Mouse (Mus musculus) frontal cortex, postnatal 14 days (tissue): ENCODE measurements at regions not wholly inside any gene's neighbourhood (a gene's known extent, or its start where the extent isn't known, plus 50 kb on each side); places are given as distances from the start of the nearest gene placed in this dataset.

Source experiments
- DNase-seq, 2 experiments: peaks; one replicate each; pipeline ENCODE4 v3.0.0; 2022; ENCODE audit warnings: low spot score in 2 of 2

- no peak for DNase-seq
Observed at GRCm38 (mm10) chr16:71952879-71953406, 355.2 kb upstream of the Robo1 start.

- no peak for DNase-seq
Observed at GRCm38 (mm10) chr16:71963579-71963978, 344.5 kb upstream of the Robo1 start.

- no peak for DNase-seq
Observed at GRCm38 (mm10) chr16:71973811-71974210, 334.3 kb upstream of the Robo1 start.

GRCm38 (mm10) chr16:71997634-71998278 lies 310.4 kb upstream of the Robo1 start:
- no peak for DNase-seq

GRCm38 (mm10) chr16:72027404-72028215 lies 280.5 kb upstream of the Robo1 start:
- DNase-seq = peak; percentile 14 to 18

GRCm38 (mm10) chr16:72028216-72028610 lies 279.9 kb upstream of the Robo1 start:
- peak in 1 of 2 experiments; percentile 6 for DNase-seq

DNA sequence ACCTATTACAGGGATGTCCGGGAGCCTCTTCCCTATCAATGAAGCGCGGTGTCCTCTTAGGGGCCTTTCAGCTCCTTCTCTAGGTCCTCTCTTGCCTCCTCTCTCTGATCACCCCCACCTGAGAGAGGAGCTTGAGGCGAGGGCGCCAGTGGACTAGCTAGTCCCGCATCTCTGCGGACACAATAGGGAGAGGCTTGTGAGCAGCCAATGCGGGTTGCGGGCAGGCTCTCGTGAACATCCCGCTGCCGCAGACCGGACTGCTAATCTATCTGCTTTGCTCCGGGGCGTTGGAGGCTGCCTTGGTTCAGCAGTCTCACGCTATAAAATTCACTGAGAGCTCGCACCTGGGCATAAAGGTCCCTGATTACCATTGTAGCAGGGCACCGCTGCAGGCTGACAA lies 279.3 kb upstream of the Robo1 start:
- DNase-seq = peak; percentile 6 to 24

DNA sequence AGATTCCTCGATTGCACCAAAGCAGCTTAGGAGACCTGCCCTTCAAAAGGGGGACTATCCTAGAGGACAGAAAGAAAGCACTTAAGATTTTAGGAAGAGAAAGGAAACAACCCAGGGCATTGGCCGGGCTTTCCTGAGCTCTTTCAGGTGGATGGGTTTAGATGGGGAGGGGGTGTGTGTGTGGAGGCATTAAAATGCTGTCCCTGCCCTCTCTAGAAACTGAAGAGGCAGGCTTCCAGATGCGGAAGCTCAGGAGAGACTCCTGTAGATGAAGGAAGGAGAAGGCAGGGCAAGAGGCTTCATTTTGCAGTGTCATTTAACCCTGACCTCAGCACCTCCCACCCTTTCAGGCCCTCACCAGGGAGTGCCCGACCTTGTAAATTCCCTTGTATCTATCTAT lies 278.8 kb upstream of the Robo1 start:
- DNase-seq = no peak

DNA sequence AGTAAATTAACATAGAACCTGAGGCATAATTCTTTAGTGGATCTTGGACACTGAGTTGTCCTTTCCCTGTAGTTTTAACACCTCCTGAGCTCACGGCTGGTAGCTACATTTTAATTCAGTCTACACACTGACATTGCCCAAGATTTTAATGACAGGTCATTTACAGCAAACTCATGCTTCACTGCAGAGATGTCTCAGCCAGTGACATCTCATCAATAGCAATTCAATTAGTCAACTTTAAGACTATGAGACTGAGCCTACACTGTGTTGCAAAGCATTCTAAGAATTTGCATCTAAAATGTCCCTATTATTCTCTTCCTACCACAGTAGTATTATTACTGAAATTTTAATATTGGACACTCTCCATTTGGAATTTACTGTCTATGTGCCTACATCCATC lies 239.9 kb upstream of the Robo1 start:
- DNase-seq = no peak

GRCm38 (mm10) chr16:72069581-72069980 lies 238.5 kb upstream of the Robo1 start:
- no peak for DNase-seq

DNA sequence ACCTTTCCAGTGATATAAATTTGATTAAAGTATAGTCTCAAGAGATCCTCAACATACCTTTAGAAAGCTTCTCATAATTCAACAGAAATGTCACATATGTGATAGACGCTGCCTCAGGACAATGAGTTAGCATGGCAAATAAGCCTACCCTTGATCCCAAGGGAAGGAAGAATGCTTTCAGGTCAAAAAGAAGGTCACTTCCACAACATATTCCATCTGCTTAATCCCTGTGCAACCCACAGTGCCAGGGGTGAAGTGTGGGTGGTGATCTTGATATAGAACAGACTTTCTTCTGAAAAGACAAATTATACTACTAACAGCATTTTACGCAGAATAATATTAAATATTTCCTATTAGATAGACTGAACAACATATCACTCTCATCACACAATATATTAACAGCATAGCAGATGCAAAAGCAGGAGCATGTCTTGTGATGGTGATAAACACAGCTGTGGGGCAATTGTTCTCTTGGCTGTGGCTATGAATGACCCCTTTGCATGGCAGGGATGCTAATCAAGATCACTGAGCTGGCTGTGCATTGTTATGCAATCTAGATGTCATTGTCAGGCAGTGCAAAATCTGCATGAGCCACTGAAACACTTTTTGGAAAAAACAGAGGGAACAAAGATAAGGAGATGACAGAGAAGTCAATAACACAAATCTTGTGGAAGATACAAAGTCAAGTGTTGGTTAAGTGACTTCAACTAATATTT lies 236.2 kb upstream of the Robo1 start:
- DNase-seq = no peak

GRCm38 (mm10) chr16:72085181-72085580 lies 222.9 kb upstream of the Robo1 start:
- DNase-seq = no peak

GRCm38 (mm10) chr16:72088053-72088452 lies 220.1 kb upstream of the Robo1 start:
- no peak for DNase-seq

GRCm38 (mm10) chr16:72088916-72089315 lies 219.2 kb upstream of the Robo1 start:
- DNase-seq = no peak
